Mouse (Mus musculus): ENCODE data around the gene Tuba1b. TPM values are rescaled to one million over a fixed set of nuclear protein-coding genes. Genes with fewer than 3 reads are reported as not detected.

The Tuba1b gene
- total RNA-seq, 2 experiments from 2014 or later, result 188 to 204 TPM

DNA sequence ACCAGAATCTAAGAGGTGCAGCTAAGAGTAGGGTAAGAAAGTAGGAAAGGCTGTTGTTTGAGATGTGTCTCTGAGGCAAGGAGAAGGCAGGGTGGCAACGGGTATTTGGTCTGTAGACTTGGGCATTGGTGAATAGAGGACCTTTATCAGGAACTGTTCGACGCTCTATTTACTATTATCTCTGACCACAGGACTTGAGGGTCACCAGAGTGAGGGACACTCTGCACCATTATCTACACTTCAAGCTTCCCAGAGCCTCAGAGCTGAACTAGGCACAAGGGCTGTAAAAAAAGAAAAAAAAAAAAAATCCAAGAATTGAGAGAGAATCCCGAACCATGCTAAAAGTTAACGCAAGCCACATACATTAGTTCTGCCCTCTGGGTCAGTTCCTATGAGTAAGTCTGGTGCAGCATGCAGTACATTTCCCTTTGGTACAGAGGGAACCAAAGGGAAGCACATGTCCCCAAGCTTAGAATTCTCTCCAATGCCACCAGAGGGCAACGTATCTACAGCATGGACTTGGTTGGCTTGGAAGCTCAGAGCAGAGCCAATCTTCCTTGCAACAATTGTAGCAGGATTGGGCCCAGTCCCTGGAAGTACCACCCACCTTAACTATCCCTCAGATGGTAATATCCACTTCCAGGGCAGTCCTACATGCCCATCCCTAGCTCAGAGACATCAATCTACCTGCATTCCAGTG lies 42.3 kb downstream of the Tuba1b start:
- DNase-seq, result no peak

DNA sequence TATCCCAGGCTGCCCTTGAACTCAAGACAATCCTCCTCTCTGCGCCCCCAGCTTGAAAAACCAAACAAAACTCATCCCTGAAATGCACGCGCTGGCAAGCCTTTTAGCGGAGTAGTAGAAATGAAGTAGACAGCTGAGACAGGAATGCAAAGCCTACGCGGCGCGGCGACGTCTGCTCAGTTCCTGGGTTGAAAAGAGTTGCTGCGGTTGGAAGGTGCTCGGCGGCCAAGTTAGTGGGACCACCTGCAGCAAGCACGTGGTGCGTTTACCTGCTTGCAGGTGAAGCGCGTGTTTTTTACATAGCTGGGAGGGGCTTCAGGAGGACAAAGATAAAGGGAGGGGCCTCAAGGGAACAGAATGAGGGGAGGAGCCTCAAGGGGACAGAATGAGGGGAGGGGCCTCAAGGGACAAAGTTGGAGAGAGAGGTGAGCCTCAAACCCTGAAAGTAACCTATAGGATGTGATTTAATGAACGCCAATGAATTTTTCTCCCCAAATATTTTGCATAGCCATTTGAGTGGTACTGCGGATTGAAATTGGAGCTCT lies 43.1 kb downstream of the Tuba1b start:
- no peak for DNase-seq

DNA sequence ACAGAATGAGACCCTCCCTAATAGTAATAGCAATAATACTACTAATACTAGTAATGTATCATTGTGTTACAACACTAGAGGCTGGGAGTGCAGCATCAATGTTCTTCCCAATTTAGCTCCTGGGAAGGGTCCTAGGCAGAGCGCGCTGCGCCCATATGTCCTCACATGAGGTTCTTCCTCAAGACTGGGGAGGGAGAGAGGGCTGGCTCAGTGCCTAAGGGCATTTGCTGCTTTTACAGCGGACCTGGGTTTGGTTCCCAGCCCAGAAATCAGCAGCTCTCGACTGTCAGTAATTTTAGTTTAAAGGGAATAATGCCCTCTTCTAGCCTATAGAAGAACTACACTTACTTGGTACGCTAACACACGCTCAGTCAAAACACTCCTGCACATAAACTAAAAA lies 46.8 kb downstream of the Tuba1b start:
- no peak for DNase-seq

DNA sequence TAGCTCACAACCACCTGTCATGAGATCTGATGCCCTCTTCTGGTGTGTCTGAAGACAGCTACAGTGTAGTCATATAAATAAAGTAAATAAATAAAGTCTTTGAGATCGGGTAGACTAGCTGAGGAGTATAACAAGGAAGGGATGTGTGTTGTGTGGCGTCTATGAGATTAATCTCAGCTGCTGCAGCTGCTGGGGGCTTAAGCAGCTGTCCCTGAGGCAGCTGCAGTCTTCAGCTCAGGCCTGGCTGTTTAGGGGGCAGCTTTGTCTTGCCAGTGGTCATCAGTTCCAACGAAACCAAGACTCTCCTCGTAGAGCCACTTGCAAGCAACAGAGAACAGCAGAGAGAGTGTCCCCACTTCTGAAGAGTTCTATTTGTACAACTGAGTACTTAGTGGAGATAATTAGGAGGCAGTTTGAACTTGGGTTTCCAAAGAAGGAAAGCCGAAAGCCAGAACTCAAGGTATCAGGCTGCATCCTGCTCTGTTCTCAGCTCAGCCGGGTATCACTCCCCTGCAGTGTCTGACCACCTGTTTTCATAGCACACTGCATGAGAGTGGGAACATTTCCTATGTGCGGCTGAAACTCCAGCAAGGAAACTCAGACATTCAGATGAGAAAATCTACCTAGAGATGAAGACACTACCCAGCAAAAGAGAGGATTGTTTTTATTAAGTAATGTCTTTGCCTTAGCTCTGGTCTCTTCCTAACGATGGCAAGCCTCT lies 47.5 kb downstream of the Tuba1b start:
- DNase-seq, result no peak

DNA sequence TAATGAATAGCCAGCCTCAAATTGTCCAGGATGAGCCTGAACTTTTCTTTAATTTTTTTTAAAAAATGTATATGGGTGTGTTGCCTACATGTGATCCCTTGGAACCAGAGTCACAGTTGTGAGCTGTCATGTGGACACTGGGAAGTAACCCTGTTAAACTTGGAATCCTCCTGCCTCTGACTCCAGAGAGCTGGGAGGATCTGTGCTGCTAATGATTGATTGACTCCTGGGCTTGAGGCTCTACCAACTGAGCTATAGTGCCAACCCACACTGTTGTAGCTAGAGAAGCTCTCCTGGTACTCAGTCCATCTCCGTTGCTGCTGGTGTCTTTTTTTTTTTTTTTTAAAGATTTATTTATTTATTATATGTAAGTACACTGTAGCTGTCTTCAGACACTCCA lies 50.3 kb downstream of the Tuba1b start:
- no peak for DNase-seq

DNA sequence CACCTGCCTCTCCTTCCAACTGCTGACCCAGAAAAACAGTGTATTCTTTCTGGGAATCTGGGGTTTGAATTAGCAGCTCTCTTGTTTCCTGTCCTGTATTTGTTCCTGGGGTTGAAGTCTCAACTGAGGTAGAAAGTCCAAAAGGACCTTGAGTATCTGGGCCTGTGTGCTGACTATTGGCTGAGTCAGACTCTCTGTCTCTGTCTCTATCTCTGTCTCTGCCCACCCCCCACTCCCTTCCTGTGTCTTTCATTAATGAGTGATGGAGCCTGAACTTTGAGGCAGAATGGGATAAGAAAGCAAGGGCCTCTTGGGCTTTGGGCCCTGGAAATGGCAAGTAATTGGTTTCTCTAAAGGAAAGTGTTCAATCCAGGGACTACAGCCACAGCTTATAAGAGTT lies 50.7 kb downstream of the Tuba1b start:
- no peak for DNase-seq

DNA sequence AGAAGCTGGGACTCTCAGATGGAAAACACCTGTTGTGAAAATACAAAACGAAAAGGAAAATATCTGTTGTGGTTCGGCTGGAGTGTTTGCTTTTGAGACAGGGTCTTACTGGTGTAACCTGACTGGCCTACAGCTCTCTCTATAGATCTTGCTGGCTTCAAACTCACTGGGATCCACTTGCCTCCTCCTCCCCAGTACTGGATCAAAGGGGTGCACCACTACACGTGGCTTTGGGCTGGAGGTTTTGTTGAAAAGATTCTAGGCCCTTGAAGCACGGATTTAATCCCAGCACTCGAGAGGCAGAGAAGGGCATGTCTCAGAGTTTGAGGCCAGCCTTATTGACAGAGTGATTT lies 52.7 kb downstream of the Tuba1b start:
- DNase-seq, result no peak

Other genes starting within 250 kb of the Tuba1b start
- gene Ccdc65, start 226.4 kb downstream of the Tuba1b start, total RNA-seq (2021), result not detected
- 10 to 100 TPM in 1 of 2 experiments, 1 to 10 TPM in 1; 8.0 to 13.1 TPM for gene Fkbp11, start 206.4 kb downstream of the Tuba1b start, total RNA-seq (2021)
- gene Arf3, start 171.4 kb downstream of the Tuba1b start, total RNA-seq (2021), result 10 to 100 TPM; 21.2 to 24.2 TPM
- gene Wnt10b, start 156.4 kb downstream of the Tuba1b start, total RNA-seq (2021), result 1 to 10 TPM; 1.3 to 1.5 TPM
- gene Wnt1, start 144.7 kb downstream of the Tuba1b start, total RNA-seq (2021), result not detected
- 1 to 10 TPM; 2.2 to 2.7 TPM for gene Ddn, start 125.1 kb downstream of the Tuba1b start, total RNA-seq (2021)
- gene Prkag1, start 103.0 kb downstream of the Tuba1b start, total RNA-seq (2021), result 10 to 100 TPM; 35.8 to 36.6 TPM
- gene Kmt2d, start 63.4 kb downstream of the Tuba1b start, total RNA-seq (2021), result 10 to 100 TPM; 46.9 to 59.9 TPM
- 1 to 10 TPM; 2.1 to 2.7 TPM for gene Rhebl1, start 40.0 kb downstream of the Tuba1b start, total RNA-seq (2021)
- 1 to 10 TPM; 3.6 to 4.0 TPM for gene Dhh, start 36.0 kb downstream of the Tuba1b start, total RNA-seq (2021)
- gene Lmbr1l, start 16.3 kb downstream of the Tuba1b start, total RNA-seq (2021), result 1 to 10 TPM; 8.1 to 9.9 TPM
- not detected for gene Gm49450, start 19.0 kb upstream of the Tuba1b start, total RNA-seq (2021)
- gene Tuba1a, start 19.1 kb upstream of the Tuba1b start, total RNA-seq (2021), result 100 to 1,000 TPM; 171 to 195 TPM
- 10 to 100 TPM; 31.9 to 39.8 TPM for gene Tuba1c, start 95.3 kb upstream of the Tuba1b start, total RNA-seq (2021)
- gene Prph, start 120.6 kb upstream of the Tuba1b start, total RNA-seq (2021), result 1 to 10 TPM; 1.7 to 2.0 TPM
- 1 to 10 TPM; 2.5 to 4.6 TPM for gene Troap, start 140.0 kb upstream of the Tuba1b start, total RNA-seq (2021)
- gene C1ql4, start 153.3 kb upstream of the Tuba1b start, total RNA-seq (2021), result not detected
- under 1 TPM in 1 of 2 experiments, not detected in 1; 0.50 TPM for gene Dnajc22, start 158.6 kb upstream of the Tuba1b start, total RNA-seq (2021)
- 10 to 100 TPM; 12.3 to 14.5 TPM for gene Spats2, start 191.4 kb upstream of the Tuba1b start, total RNA-seq (2021)

Measured in gastrocnemius, postnatal 10 days (tissue).